Mouse (Mus musculus) lung, adult 2 months (tissue): ENCODE results near the gene Grid2.

Source experiments
- CTCF ChIP-seq: fragments of 200-500 bp; IDR thresholded peaks from 2 replicates; pipeline ENCODE4 v1.5.1; 2011; ENCODE audit warnings: mild to moderate bottlenecking, low read length, control low read depth; ENCODE audit not compliant: insufficient read depth
- POLR2A ChIP-seq: fragments of 200-500 bp; IDR thresholded peaks from 2 replicates; pipeline ENCODE4 v1.6.1; 2011; ENCODE audit warnings: low read depth, mild to moderate bottlenecking, control low read depth, low read length, borderline replicate concordance; ENCODE audit errors: extremely low read depth

GRCm38 (mm10) chr6:64727751-64728403 is 1472.2 kb downstream of the Grid2 start:
- no peak for TF ChIP-seq CTCF
- TF ChIP-seq POLR2A, result no peak
